In the genomic region with DNA sequence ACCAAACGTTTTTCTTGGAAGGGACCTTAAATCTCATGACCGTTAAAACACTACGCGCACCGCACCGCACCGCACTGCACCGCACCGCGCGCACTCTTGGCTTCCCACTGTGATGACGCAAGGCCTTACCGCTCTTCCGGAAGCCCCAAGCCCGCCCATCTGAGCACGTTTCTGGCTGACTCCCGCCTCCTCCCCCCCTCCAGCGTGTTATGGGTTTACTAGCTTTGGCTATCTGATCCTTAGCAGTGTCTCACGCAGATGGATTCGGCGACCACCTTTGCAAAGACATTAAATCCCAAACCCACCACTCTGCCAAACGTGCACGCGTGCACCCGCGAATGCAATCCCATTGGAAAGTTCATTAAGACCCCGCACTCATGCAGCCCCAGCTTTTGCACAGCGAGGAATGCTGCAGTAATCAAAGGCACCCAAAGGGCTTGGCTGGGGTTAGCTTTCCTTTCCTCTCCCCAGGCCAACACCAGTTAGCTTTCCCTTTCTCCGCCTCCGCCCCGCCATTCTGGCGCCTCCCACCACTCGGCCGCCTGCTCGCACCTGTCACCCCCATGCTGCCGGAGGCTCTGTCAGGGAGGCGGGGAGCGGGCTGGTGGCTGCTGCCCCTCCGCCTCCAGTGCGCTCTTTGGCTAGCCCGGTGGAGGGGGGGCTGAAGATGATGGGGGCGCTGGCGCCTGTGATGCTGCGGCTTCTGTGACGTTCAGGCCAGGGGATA, we compare ENCODE assay signal across 8 mouse cellular contexts. TPM values are rescaled to one million over a fixed set of nuclear protein-coding genes. Genes with fewer than 3 reads are reported as not detected.
A peak's percentile ranks its signal among the peaks of the same experiment; 100 is the strongest.
DNase-seq lines count a peak whose midpoint lies in the region; ATAC-seq and TF ChIP-seq lines count a peak whose summit lies in the region.

Gene Spata32, minus strand, starts transcription at position 643 of the 727 bp plus-strand sequence.

- peaks cover 67% of the 10 kb centered on the region for H3K27me3 ChIP-seq in E14TG2a.4 (ENCODE audit: insufficient read depth, low read length)
- peaks cover 7% of the 10 kb centered on the region; the same call in 1 of the 2 replicates for H3K27me3 ChIP-seq in forebrain, embryonic 13.5 days
- H3K27me3 ChIP-seq in lung, embryonic 16.5 days (ENCODE audit: control insufficient read depth, insufficient read depth, low read depth, low read length), result no peaks in the 10 kb centered on the region

- H3K4me3 ChIP-seq in E14TG2a.4 (replicated peaks; ENCODE audit: low read length), result peak within 1 kb of the TSS; percentile 69
- peak within 1 kb of the TSS; percentile 48 for H3K4me3 ChIP-seq in forebrain, embryonic 13.5 days
- peak within 1 kb of the TSS; percentile 56 for H3K4me3 ChIP-seq in lung, embryonic 16.5 days (ENCODE audit: low read length)

- no peak for TF ChIP-seq CTCF in E14TG2a.4 (conservative IDR thresholded peaks at IDR 0.05; ENCODE audit: low read length)

- peak within 1 kb of the TSS; percentile 64 for H3K9ac ChIP-seq in forebrain, embryonic 13.5 days
- H3K9ac ChIP-seq in lung, embryonic 16.5 days (ENCODE audit: low read length), result peak within 1 kb of the TSS; percentile 64

- peak within 1 kb of the TSS; percentile 32; the same call in 1 of the 2 replicates for H3K27ac ChIP-seq in forebrain, embryonic 13.5 days
- H3K27ac ChIP-seq in lung, embryonic 16.5 days (ENCODE audit: low read length), result no peak within 1 kb of the TSS

- peaks cover 20% of the 10 kb centered on the region for H3K4me1 ChIP-seq in E14TG2a.4 (replicated peaks; ENCODE audit: low read depth, low read length)
- peaks cover 10% of the 10 kb centered on the region; the same call in 1 of the 2 replicates for H3K4me1 ChIP-seq in forebrain, embryonic 13.5 days
- H3K4me1 ChIP-seq in lung, embryonic 16.5 days (replicated peaks; ENCODE audit: control insufficient read depth, insufficient read depth, low read length), result peaks cover 4% of the 10 kb centered on the region; the same call in 1 of the 2 replicates

- peak; percentile 51 for DNase-seq in c-Kit-positive CD71-positive TER-119-negative erythroid progenitor cells, embryonic 14.5 days (ENCODE audit: low read depth)
- peak; percentile 58 to 71 for DNase-seq in layer of hippocampus, postnatal 10 days (ENCODE audit: low spot score in 2 of 2)
- peak; percentile 86 for DNase-seq in thymus, postnatal 25 days

- peak within 1 kb of the TSS; percentile 96 for H3K4me2 ChIP-seq in forebrain, embryonic 13.5 days
- peak within 1 kb of the TSS; percentile 94 for H3K4me2 ChIP-seq in lung, embryonic 16.5 days (ENCODE audit: low read depth, low read length)

- peaks cover 20% of the 10 kb centered on the region for H3K36me3 ChIP-seq in E14TG2a.4 (ENCODE audit: insufficient read depth, low read length)
- peaks cover 28% of the 10 kb centered on the region for H3K36me3 ChIP-seq in forebrain, embryonic 13.5 days (ENCODE audit: poor library complexity, severe bottlenecking)
- peaks cover 7% of the 10 kb centered on the region; the same call in 1 of the 2 replicates for H3K36me3 ChIP-seq in lung, embryonic 16.5 days (ENCODE audit: control insufficient read depth, insufficient read depth, low read length)

- peaks cover 8% of the 10 kb centered on the region; the same call in 1 of the 2 replicates for H3K9me3 ChIP-seq in E14TG2a.4 (ENCODE audit: low read length)
- H3K9me3 ChIP-seq in forebrain, embryonic 13.5 days (replicated peaks), result 0 out of 2 replicates have a peak, but pooled peaks cover 3% of the 10 kb centered on the region
- peaks cover 2% of the 10 kb centered on the region; the same call in 1 of the 2 replicates for H3K9me3 ChIP-seq in lung, embryonic 16.5 days (ENCODE audit: control insufficient read depth, low read length)

- peak; percentile 91 for ATAC-seq in forebrain, embryonic 13.5 days
- peak; percentile 77 to 84 for ATAC-seq in hematopoietic stem cell, adult 5-6 weeks (replicated peaks in 1 of 2; ENCODE audit: insufficient read depth in 1 of 2, low FRiP score in 2 of 2, low TSS enrichment in 1 of 2, low read depth in 1 of 2, poor library complexity in 2 of 2, severe bottlenecking in 2 of 2)
- peak; percentile 84 for ATAC-seq in lung, embryonic 16.5 days (ENCODE audit: low read depth)
- peak; percentile 81 for ATAC-seq in neutrophil, adult 5-6 weeks (ENCODE audit: extremely low read depth, insufficient number of reproducible peaks, low FRiP score, poor library complexity, severe bottlenecking)

- 1% methylated on average over 45 of the region's 45 CpGs for WGBS in forebrain, embryonic 13.5 days
- WGBS in lung, embryonic 16.5 days, result under 1% methylated on average over 45 of the region's 45 CpGs

RNA-seq across cellular contexts. Expression of gene Spata32, which starts in this region (rescaled TPM):
- polyA plus RNA-seq in forebrain, embryonic 13.5 days (2015; fragmentation: Nextera tagmentation; extraction: Ambion mirVana), result not detected in 2 replicates
- total RNA-seq in hematopoietic stem cell, adult 5-6 weeks (2017), result not detected in 2 replicates
- 1 to 10 TPM; 1.3 to 1.4 TPM for total RNA-seq in layer of hippocampus, postnatal 10 days (2021)
- polyA plus RNA-seq in lung, embryonic 16.5 days (2015; fragmentation: Nextera tagmentation; extraction: Ambion mirVana), result not detected in 2 replicates
- not detected in 2 replicates for total RNA-seq in neutrophil, adult 5-6 weeks (2017)

Comparison
In these comparisons a context has a peak if more than half of its experiments do, and no peak if none do; other contexts are left out.
1. Peak in ATAC-seq, H3K4me3 ChIP-seq, H3K27ac ChIP-seq, H3K9ac ChIP-seq and H3K4me2 ChIP-seq in forebrain, embryonic 13.5 days; RNA of the gene not detected or under 1 TPM.
2. Peak in ATAC-seq in hematopoietic stem cell, adult 5-6 weeks; RNA of the gene not detected or under 1 TPM.
3. Peak in ATAC-seq, H3K4me3 ChIP-seq, H3K9ac ChIP-seq and H3K4me2 ChIP-seq in lung, embryonic 16.5 days; RNA of the gene not detected or under 1 TPM.
4. Peak in ATAC-seq in neutrophil, adult 5-6 weeks; RNA of the gene not detected or under 1 TPM.